Mouse (Mus musculus) kidney, postnatal 10 days (tissue): ENCODE data around the gene Rab9b.
A peak's percentile ranks its signal among the peaks of the same experiment; 100 is the strongest.

ENCODE experiments used
- DNase-seq: peaks from one replicate; pipeline ENCODE4 v3.0.0; 2021; ENCODE audit warnings: mixed read lengths

Gene Rab9b

DNA sequence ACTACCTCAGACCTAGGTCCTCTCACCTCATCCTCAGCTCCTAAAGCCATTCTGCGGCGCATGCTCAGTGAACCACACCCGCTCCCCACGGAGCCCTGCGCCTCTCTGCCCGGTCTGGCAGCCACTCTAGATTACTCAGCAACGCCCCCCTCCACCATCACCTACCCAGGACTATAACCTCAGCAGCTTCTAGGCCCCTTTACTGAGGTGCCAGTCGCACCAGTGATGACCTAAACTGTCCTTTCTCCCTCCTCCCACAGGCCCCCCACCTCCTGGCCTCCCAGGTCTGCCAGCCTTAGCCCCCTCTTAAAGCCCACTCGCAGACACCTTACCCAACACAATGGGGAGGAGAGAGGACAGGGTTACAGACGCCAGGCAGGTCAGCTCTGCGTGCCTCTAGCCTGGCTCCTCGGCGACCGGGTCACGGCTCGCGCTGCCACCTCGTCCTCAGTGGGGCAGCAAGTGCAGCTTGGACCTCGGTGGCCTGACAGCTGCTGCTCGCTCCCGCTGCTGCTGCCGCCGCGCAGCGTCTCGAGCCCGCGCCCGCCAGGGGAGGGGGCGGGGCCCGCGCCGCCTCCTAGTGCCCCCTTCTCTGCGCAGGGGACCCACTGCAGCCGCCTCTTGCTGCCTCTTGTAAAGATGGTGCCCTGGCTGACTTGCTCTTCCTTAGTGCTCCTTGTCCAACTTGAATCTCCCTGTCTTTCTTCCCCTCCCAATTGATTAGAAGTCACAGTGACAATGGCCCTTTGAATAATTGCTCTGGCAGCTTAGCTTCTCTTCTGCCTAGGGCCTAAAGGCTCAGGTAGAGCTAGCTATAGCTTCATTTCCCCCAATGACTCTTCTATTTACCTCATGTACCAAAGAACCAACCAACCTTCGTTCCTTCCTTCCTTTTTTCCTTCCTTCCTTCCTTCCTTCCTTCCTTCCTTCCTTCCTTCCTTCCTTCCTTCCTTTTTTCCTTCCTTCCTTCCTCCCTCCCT, at the start of gene Rab9b:
TSS of gene Rab9b (minus strand) at position 695 of the 980 bp plus-strand sequence.
- DNase-seq = peak; percentile 10

DNA sequence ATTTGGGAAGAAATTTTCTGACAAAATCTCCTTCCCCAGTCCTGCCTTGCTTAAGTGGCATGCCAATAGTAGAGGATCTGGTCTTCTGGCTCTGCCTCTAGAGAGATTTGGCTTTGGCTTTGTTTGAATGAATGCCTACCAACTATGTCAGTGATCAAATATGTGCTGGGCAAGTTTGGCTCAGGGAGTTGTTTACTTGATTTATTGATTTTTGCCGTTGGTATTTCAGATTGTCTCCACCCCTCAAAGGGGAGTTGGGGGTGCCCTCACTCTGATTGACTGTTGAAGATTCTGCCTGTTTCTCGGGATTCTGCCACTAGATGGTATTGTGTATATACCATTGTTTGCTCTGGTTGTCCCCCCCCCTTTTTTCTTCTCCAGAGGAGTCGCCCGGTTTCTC, 35.8 kb upstream of the Rab9b start:
- no peak for DNase-seq

DNA sequence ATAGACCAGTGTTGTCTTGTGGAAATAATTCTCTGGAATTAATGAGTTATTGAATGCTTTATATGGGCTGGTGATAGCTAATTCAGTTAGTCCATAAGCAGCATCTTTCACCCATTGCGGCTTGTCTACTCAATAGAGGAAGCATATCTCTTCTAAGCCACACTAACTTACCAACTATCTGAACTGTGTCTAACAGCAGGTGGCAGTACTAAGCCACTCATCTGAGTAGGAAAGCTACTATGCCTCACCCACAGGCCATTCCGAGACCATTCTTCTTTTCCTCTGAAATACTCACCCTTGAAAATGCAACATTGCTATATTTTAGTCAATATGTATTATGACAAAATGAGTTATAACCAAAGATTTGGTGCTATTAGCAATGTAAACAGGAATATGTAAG, 27.2 kb upstream of the Rab9b start:
- DNase-seq = peak; percentile 30

- no peak for DNase-seq
Measured at GRCm38 (mm10) chrX:136850300-136850699, 18.3 kb downstream of the Rab9b start.

- no peak for DNase-seq
Measured at GRCm38 (mm10) chrX:136828610-136829009, 39.9 kb downstream of the Rab9b start.

GRCm38 (mm10) chrX:136825016-136825415, 43.5 kb downstream of the Rab9b start:
- DNase-seq = no peak

DNA sequence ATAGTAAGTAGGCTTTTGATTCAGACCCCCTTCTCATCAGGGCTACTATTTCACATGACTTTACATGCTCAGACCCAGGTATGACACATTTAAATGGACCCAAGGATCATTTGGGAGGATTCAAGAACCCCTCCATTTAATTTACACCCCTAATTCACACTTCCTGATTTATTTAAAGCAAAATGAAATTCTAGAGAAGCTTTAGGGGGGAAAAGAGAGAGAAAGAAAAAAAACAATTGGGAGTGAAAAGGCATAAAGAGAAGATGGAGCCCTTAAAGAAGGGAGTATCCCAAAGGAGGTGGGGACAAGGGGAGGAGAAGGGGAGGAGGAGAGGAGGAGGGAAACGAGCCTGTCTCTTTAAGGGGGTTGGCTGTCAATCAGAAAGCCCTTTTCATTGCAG, 46.2 kb downstream of the Rab9b start, which contains the start of gene Plp1:
TSS of gene Plp1 (plus strand) at position 301 of the 400 bp plus-strand sequence.
- DNase-seq = no peak

DNA sequence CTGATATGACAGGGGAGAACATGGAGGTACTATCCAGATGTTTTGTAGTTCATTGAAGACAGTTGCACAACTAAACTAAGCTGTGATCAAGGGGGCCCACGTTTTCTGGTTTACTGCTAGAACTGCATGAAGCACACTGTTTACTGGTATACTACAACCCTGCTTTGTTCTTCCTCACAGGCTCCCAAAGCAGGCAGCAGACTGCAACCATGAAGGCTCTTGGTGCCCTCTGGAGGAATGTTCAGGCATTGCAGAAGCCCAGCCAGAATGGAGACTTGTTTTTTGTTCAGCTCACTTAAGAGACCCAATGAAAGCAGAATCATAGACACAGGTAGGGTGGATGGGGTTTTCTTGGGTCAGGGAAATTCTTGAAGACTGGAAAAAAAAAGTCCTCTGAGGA, 48.3 kb downstream of the Rab9b start:
- DNase-seq = peak; percentile 80

GRCm38 (mm10) chrX:136819752-136820151, 48.8 kb downstream of the Rab9b start:
- no peak for DNase-seq
